Mouse (Mus musculus) hindbrain, embryonic 16.5 days (tissue): ENCODE measurements at regions not wholly inside any gene's neighbourhood (a gene's known extent, or its start where the extent isn't known, plus 50 kb on each side); places are given as distances from the start of the nearest gene placed in this dataset.

Experiments
- ATAC-seq: fragments of 200-750 bp; cut with Nextera tagmentation; 2 replicates; pipeline ENCODE4 v1.8.0; 2017; ENCODE audit warnings: moderate TSS enrichment, moderate library complexity
- H3K27ac ChIP-seq: fragments of 300-500 bp; sonication (generic); 2 replicates; pipeline ENCODE4 v1.5.1; 2014; ENCODE audit warnings: low read depth, mild to moderate bottlenecking, control low read depth, low read length, moderate library complexity
- H3K27me3 ChIP-seq: fragments of 300-500 bp; sonication (generic); replicated peaks from 2 replicates; pipeline ENCODE4 v1.6.1; 2014; ENCODE audit warnings: low read length; ENCODE audit not compliant: control insufficient read depth, insufficient read depth
- H3K36me3 ChIP-seq: fragments of 300-500 bp; sonication (generic); 2 replicates; pipeline ENCODE4 v1.6.1; 2014; ENCODE audit warnings: mild to moderate bottlenecking, low read length, moderate library complexity, mixed read lengths; ENCODE audit not compliant: control insufficient read depth, insufficient read depth
- H3K4me1 ChIP-seq: fragments of 300-500 bp; sonication (generic); 2 replicates; pipeline ENCODE4 v1.6.1; 2014; ENCODE audit warnings: low read depth, low read length; ENCODE audit not compliant: control insufficient read depth, insufficient read depth
- H3K4me2 ChIP-seq: fragments of 300-500 bp; sonication (generic); 2 replicates; pipeline ENCODE4 v1.6.1; 2014; ENCODE audit warnings: mild to moderate bottlenecking, low read length, control low read depth, moderate library complexity
- H3K4me3 ChIP-seq: fragments of 300-500 bp; sonication (generic); 2 replicates; pipeline ENCODE4 v1.5.1; 2014; ENCODE audit warnings: mild to moderate bottlenecking, low read length, control low read depth, moderate library complexity
- H3K9ac ChIP-seq: fragments of 300-500 bp; sonication (generic); 2 replicates; pipeline ENCODE4 v1.6.1; 2014; ENCODE audit warnings: low read depth, mild to moderate bottlenecking, control low read depth, low read length, moderate library complexity
- H3K9me3 ChIP-seq: fragments of 300-500 bp; sonication (generic); 2 replicates; pipeline ENCODE4 v1.6.1; 2014; ENCODE audit warnings: mild to moderate bottlenecking, low read length, moderate library complexity; ENCODE audit not compliant: control insufficient read depth
- WGBS: fragments of 180-500 bp; shearing (Covaris S2); extraction: QIAGEN DNeasy Blood & Tissue Kit; methylation state at CpG from one replicate; pipeline ENCODE4 v1.1.7; 2014; 5-methylcytosine and 5-hydroxymethylcytosine counted together

GRCm38 (mm10) chr11:112878436-112878835 lies 96.4 kb downstream of the Sox9 start:
- no peak overlapping the region for H3K9ac ChIP-seq
- H3K4me2 ChIP-seq, result no peak overlapping the region
- H3K9me3 ChIP-seq, result no peaks in the 10 kb centered on the region
- H3K27ac ChIP-seq, result no peak overlapping the region
- H3K36me3 ChIP-seq, result no peaks in the 10 kb centered on the region
- ATAC-seq, result no peak
- H3K4me3 ChIP-seq, result no peak overlapping the region
- H3K27me3 ChIP-seq, result no peaks in the 10 kb centered on the region
- no peaks in the 10 kb centered on the region for H3K4me1 ChIP-seq

GRCm38 (mm10) chr11:112880736-112881135 lies 98.7 kb downstream of the Sox9 start:
- no peak overlapping the region for H3K9ac ChIP-seq
- no peaks in the 10 kb centered on the region for H3K27me3 ChIP-seq
- 89% methylated on average over 3 of the region's 3 CpGs for WGBS
- H3K27ac ChIP-seq, result no peak overlapping the region
- no peak overlapping the region for H3K4me2 ChIP-seq
- H3K4me3 ChIP-seq, result no peak overlapping the region
- H3K4me1 ChIP-seq, result no peaks in the 10 kb centered on the region
- ATAC-seq, result no peak
- no peaks in the 10 kb centered on the region for H3K36me3 ChIP-seq
- H3K9me3 ChIP-seq, result no peaks in the 10 kb centered on the region

GRCm38 (mm10) chr11:112885336-112885940 lies 103.4 kb downstream of the Sox9 start:
- Histone ChIP-seq H3K4me2 (no peak overlapping the region), H3K36me3 (no peaks in the 10 kb centered on the region), H3K9me3 (no peaks in the 10 kb centered on the region), H3K27ac (no peak overlapping the region), H3K4me1 (no peaks in the 10 kb centered on the region), H3K4me3 (no peak overlapping the region), H3K9ac (no peak overlapping the region), H3K27me3 (no peaks in the 10 kb centered on the region)
- 39% methylated on average over 9 of the region's 9 CpGs for WGBS
- no peak for ATAC-seq

- Histone ChIP-seq H3K36me3 (no peaks in the 10 kb centered on the region), H3K9me3 (no peaks in the 10 kb centered on the region), H3K27ac (no peak overlapping the region), H3K4me2 (no peak overlapping the region), H3K27me3 (no peaks in the 10 kb centered on the region), H3K4me1 (no peaks in the 10 kb centered on the region), H3K9ac (no peak overlapping the region), H3K4me3 (no peak overlapping the region)
- ATAC-seq, result no peak
- 84% methylated on average over 16 of the region's 16 CpGs for WGBS
Measured at GRCm38 (mm10) chr11:112886139-112886538, 104.1 kb downstream of the Sox9 start.

GRCm38 (mm10) chr11:112889760-112890159 lies 107.7 kb downstream of the Sox9 start:
- H3K36me3 ChIP-seq, result no peaks in the 10 kb centered on the region
- no peak overlapping the region for H3K4me3 ChIP-seq
- ATAC-seq, result no peak
- H3K9me3 ChIP-seq, result no peaks in the 10 kb centered on the region
- no peak overlapping the region for H3K4me2 ChIP-seq
- no peaks in the 10 kb centered on the region for H3K4me1 ChIP-seq
- no peaks in the 10 kb centered on the region; the same call in 1 of the 2 replicates for H3K27me3 ChIP-seq
- no peak overlapping the region for H3K27ac ChIP-seq
- 94% methylated on average over 6 of the region's 6 CpGs for WGBS
- H3K9ac ChIP-seq, result no peak overlapping the region

- Histone ChIP-seq H3K4me1 (no peaks in the 10 kb centered on the region), H3K27ac (no peak overlapping the region), H3K27me3 (no peaks in the 10 kb centered on the region), H3K4me2 (no peak overlapping the region), H3K36me3 (no peaks in the 10 kb centered on the region), H3K4me3 (no peak overlapping the region), H3K9ac (no peak overlapping the region), H3K9me3 (no peaks in the 10 kb centered on the region)
- no peak for ATAC-seq
- 91% methylated on average over 2 of the region's 2 CpGs for WGBS
Measured at GRCm38 (mm10) chr11:112897597-112897996, 115.6 kb downstream of the Sox9 start.

- Histone ChIP-seq H3K9me3 (no peaks in the 10 kb centered on the region), H3K27ac (no peak overlapping the region), H3K27me3 (no peaks in the 10 kb centered on the region), H3K36me3 (no peaks in the 10 kb centered on the region), H3K4me2 (no peak overlapping the region), H3K9ac (no peak overlapping the region), H3K4me1 (no peaks in the 10 kb centered on the region), H3K4me3 (no peak overlapping the region)
- WGBS, result 81% methylated on average over 3 of the region's 3 CpGs
- ATAC-seq, result no peak
Measured at GRCm38 (mm10) chr11:112902618-112903017, 120.6 kb downstream of the Sox9 start.

GRCm38 (mm10) chr11:112910309-112910708 lies 128.3 kb downstream of the Sox9 start:
- no peak overlapping the region for H3K27ac ChIP-seq
- ATAC-seq, result no peak
- no peaks in the 10 kb centered on the region for H3K9me3 ChIP-seq
- 91% methylated on average over 5 of the region's 5 CpGs for WGBS
- H3K27me3 ChIP-seq, result no peaks in the 10 kb centered on the region
- H3K4me2 ChIP-seq, result no peak overlapping the region
- H3K9ac ChIP-seq, result no peak overlapping the region
- H3K36me3 ChIP-seq, result no peaks in the 10 kb centered on the region
- H3K4me3 ChIP-seq, result no peak overlapping the region
- no peaks in the 10 kb centered on the region for H3K4me1 ChIP-seq

- no peak for ATAC-seq
- no peaks in the 10 kb centered on the region for H3K9me3 ChIP-seq
- 85% methylated on average over 3 of the region's 3 CpGs for WGBS
- H3K9ac ChIP-seq, result no peak overlapping the region
- H3K4me2 ChIP-seq, result no peak overlapping the region
- no peaks in the 10 kb centered on the region for H3K4me1 ChIP-seq
- no peak overlapping the region for H3K4me3 ChIP-seq
- no peak overlapping the region for H3K27ac ChIP-seq
- H3K27me3 ChIP-seq, result no peaks in the 10 kb centered on the region
- no peaks in the 10 kb centered on the region for H3K36me3 ChIP-seq
Measured at GRCm38 (mm10) chr11:112912875-112913274, 130.9 kb downstream of the Sox9 start.

GRCm38 (mm10) chr11:112916923-112917322 lies 134.9 kb downstream of the Sox9 start:
- Histone ChIP-seq H3K9ac (no peak overlapping the region), H3K9me3 (no peaks in the 10 kb centered on the region), H3K4me3 (no peak overlapping the region), H3K4me2 (no peak overlapping the region), H3K36me3 (no peaks in the 10 kb centered on the region), H3K4me1 (no peaks in the 10 kb centered on the region), H3K27ac (no peak overlapping the region), H3K27me3 (no peaks in the 10 kb centered on the region)
- no peak for ATAC-seq
- 89% methylated on average over 1 of the region's 1 CpGs for WGBS
